Mouse (Mus musculus) erythroid progenitor cell, adult 5-6 weeks (primary cell): Measurements from ENCODE around the gene Pja2. TPM values are rescaled to one million over a fixed set of nuclear protein-coding genes. Genes with fewer than 3 reads are reported as not detected.

ENCODE experiments used
- ATAC-seq: replicated peaks from 2 replicates; pipeline ENCODE4 v1.8.0; 2016; ENCODE audit warnings: moderate number of reproducible peaks, mild to moderate bottlenecking, moderate TSS enrichment, inconsistent platforms; ENCODE audit not compliant: poor library complexity, low FRiP score, severe bottlenecking
- total RNA-seq, 2 experiments: library from RNA; stranded (forward) in 1 of 2; stranded (reverse) in 1 of 2; fragments of 150-400 nt in 1 of 2; fragments of 186-747, 209-891 nt in 1 of 2; gene quantifications; 2 replicates each; pipeline versions ENCODE4 v1.2.3 to v1.2.4; 2015 to 2017; ENCODE audit warnings: low replicate concordance in 2 of 2

Pja2 gene
- 28.8 and 29.3 TPM in 2 replicates for total RNA-seq (2015; ENCODE audit: low replicate concordance)
- total RNA-seq (2017; ENCODE audit: low replicate concordance), result 21.2 and 28.1 TPM in 2 replicates

- peak; percentile 93 for ATAC-seq
Observed at GRCm38 (mm10) chr17:64331898-64332769, at the start of gene Pja2. Gene Pja2, minus strand, starts transcription at chr17:64331916.

GRCm38 (mm10) chr17:64375327-64375726 lies 43.6 kb upstream of the Pja2 start:
- no peak; the same call in 1 of the 2 replicates for ATAC-seq

DNA sequence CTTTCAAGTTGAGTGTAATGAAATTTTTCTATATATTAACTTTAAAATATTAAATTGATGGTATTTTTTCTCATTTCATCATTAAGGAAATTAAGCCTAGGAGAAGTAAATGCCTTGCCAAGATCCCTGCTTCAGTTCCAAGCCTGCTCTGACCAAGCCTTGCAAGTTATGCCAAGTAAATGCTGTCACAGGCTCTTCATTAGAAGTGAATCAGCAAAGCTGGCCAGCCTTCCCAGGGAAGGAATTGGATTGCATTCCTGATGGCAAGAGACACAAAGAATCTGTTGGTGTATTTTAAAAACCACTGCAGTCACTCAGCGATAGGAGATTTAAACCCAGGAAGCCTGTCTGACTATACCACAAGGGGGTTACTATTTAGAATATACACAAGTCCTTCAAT lies 32.0 kb upstream of the Pja2 start:
- no peak for ATAC-seq

DNA sequence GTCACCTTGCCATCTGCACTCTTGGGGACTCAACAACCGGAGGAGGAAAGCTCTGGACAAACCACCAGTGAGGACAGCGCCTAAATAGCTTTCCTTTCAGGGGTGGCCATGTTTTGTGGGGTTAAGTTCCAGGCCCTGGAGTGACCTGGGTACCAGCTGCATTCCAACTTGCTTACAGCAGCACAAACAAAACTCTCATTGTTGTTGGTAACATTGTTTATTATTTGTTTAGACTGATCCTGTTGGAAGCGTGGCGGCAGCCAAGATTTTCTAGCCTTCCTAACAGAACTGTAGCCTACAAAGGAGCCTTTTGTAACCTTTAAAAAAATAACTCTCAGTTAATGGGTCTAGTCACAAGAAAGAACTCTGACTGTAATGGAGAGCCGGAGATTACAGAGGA lies 30.9 kb upstream of the Pja2 start:
- no peak for ATAC-seq

- ATAC-seq, result no peak
Observed at GRCm38 (mm10) chr17:64361911-64362425, 30.3 kb upstream of the Pja2 start.

- ATAC-seq, result no peak
Observed at GRCm38 (mm10) chr17:64353940-64354339, 22.2 kb upstream of the Pja2 start.

DNA sequence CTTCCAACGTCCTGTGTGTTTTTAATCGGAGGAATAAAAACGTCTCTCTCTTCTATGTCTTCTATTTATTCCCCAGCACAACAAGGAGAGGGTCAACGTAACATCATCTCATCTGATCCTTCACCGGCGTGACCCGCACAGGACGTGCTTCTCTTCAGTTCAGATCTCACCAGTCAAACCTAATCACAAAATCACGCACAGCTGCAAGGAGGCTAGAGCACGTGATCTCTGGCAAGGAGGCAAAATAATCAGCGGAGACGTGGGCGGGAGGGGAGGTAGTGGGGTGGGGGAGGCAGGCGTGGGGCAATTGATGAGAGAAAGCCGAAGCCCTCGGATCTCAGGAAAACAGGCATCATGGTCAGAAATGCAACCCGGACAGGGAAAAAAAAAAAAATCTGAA lies 14.4 kb upstream of the Pja2 start:
- ATAC-seq, result no peak

GRCm38 (mm10) chr17:64344576-64345172 lies 13.0 kb upstream of the Pja2 start:
- ATAC-seq, result no peak

DNA sequence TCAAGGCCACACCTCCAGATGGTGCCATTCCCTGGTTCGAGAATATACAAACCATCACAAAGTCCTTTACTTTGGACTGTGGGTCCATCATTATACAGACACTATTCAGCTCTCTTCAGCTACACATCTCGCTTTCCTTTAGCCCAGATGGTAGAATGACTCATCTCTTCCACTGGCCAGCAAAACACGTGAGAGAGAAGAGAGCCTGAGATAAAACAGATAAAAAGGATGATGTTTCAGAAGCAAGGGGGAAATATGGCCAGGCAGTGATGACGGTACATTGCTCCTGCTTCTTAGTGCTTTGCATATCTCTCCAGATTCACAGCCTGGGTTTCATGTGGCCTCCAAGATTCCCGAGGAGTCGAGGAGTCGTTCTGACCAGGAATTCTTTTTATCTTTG lies 10.0 kb upstream of the Pja2 start:
- no peak for ATAC-seq

GRCm38 (mm10) chr17:64339752-64340151 lies 8.0 kb upstream of the Pja2 start:
- ATAC-seq, result no peak

GRCm38 (mm10) chr17:64337220-64337619 lies 5.5 kb upstream of the Pja2 start:
- ATAC-seq, result no peak

- no peak for ATAC-seq
Observed at GRCm38 (mm10) chr17:64333956-64334355, 2.2 kb upstream of the Pja2 start.

DNA sequence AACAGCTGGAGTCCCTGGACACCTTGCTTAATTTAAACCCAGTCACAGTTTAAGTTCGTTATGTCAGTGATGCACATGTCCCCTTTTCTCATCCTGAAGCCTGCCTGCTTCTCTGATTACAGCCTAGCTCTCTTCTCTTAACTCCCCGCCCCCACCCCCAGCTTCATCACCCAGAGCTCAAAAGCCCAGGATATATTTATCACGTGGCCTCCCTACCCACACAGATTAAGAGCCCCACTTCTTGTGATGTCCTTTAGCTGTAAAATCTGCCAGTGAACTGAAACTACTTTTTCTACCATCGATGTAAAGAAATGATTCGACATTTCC lies 1.0 kb upstream of the Pja2 start:
- ATAC-seq, result no peak

DNA sequence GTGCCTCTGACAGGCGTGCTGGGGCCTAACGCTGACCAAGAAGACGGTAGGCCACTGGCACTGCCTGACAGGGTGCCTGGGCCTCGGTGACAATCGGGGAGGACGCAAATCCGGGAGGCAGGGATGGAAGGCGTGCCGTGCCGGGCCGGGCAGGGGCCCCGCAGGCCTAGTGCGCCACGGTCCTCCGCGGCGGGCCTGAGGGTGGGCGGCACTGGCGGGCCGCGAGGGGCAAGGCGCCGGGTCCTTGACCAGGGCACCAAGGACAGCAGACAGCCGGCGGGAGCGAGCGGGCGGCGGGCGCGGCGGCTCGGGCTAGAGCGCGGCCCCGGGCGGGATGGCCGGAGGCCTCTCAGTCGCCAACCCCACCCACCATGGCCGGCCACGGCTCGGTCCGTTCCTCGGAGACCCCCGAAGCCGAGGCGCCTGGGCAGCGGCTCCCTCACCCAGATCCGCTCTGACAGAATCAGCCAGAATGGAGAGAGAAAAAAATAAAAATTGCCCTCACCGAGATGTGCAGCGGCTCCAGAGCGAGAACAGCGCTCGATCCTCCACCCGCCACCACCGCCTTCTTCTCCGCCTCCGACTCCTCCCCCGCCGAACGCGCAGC lies 322 bp downstream of the Pja2 start:
- ATAC-seq, result peak; percentile 40

GRCm38 (mm10) chr17:64330885-64331284 lies 831 bp downstream of the Pja2 start:
- ATAC-seq, result no peak

- ATAC-seq, result no peak
Observed at GRCm38 (mm10) chr17:64324556-64324955, 7.2 kb downstream of the Pja2 start.

GRCm38 (mm10) chr17:64315428-64315827 lies 16.3 kb downstream of the Pja2 start:
- no peak for ATAC-seq

DNA sequence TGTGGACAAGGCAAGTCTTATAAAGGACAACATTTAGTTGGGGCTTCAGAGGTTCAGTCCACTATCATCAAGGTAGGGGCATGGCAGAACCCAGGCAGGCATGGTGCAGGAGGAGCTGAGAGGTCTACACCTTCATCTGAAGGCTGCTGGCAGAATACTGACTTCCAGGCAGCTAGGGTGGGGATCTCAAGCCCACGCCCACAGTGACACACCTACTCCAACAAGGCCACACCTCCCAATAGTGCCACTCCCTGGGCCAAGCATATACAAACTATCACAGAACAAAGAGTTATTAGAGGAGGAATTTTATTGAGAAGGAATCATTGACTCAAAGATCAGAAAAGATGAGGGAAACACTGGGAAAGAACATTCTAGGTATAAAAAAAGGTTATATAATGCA lies 17.2 kb downstream of the Pja2 start:
- ATAC-seq, result 0 out of 2 replicates have a peak, but pooled peaks have one; percentile 31

GRCm38 (mm10) chr17:64297628-64298027 lies 34.1 kb downstream of the Pja2 start:
- ATAC-seq, result no peak

- no peak for ATAC-seq
Observed at GRCm38 (mm10) chr17:64292740-64293139, 39.0 kb downstream of the Pja2 start.

DNA sequence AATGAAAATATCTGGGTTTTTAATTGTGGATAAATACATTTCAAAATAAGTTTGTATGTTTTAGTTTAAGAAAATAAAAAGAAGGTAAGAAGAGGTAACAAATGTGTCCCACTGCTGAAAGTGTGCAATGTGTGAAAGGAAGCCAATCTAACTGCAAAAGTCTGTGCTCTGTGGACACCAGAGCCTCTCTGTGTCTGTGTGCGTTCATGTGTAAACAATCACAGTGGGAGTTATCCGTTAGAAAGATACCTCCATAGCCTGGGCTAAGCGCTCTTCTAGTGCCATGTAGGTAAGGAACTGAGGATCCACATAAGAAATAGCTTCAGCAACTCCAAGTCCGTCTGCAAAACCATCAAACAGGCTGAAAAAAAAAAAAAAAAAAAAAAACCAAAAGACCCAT lies 42.0 kb downstream of the Pja2 start:
- no peak for ATAC-seq
